Mouse (Mus musculus) thymus, adult 2 months (tissue): ENCODE results near the gene Stard10.

Source experiments
- CTCF ChIP-seq: fragments of 200-500 bp; IDR thresholded peaks from 2 replicates; pipeline ENCODE4 v1.5.1; 2012; ENCODE audit warnings: mild to moderate bottlenecking, control low read depth, low read length, moderate library complexity, borderline replicate concordance; ENCODE audit not compliant: control insufficient read depth, poor library complexity, insufficient read depth; ENCODE audit errors: extremely low read depth
- POLR2A ChIP-seq: fragments of 200-500 bp; IDR thresholded peaks from 2 replicates; pipeline ENCODE4 v1.6.1; 2012; ENCODE audit warnings: mild to moderate bottlenecking, low read length, control low read depth, moderate library complexity; ENCODE audit not compliant: control insufficient read depth, poor library complexity, insufficient read depth; ENCODE audit errors: extremely low read depth

- no peak for TF ChIP-seq POLR2A
- no peak for TF ChIP-seq CTCF
These were observed 25.7 kb upstream of the Stard10 start for GRCm38 (mm10) chr7:101291211-101291610.
